Mouse (Mus musculus): ENCODE results near the gene Naga. TPM values are rescaled to one million over a fixed set of nuclear protein-coding genes. Genes with fewer than 3 reads are reported as not detected.

The Naga gene
- polyA plus RNA-seq, 1 experiment from 2014 or later: 24.9 TPM

GRCm38 (mm10) chr15:82342543-82342935 lies 3.8 kb upstream of the Naga start:
- Histone ChIP-seq H3K4me1 (peaks cover 25% of the 10 kb centered on the region), H3K4me2 (replicated peaks) (no peak overlapping the region), H3K36me3 (0 out of 2 replicates have a peak, but pooled peaks cover 4% of the 10 kb centered on the region), H3K9ac (replicated peaks) (no peak overlapping the region), H3K27ac (replicated peaks) (0 out of 2 replicates have a peak overlapping the region, but pooled peaks have one; percentile 46), H3K4me3 (no peak overlapping the region), H3K9me3 (no peaks in the 10 kb centered on the region), H3K27me3 (peaks cover 30% of the 10 kb centered on the region)
- 80% methylated on average over 5 of the region's 5 CpGs for WGBS
- no peak for ATAC-seq (ENCODE audit: low FRiP score, low read depth)

- Histone ChIP-seq H3K4me3 (0 out of 2 replicates have a peak overlapping the region, but pooled peaks have one; percentile 37), H3K9ac (replicated peaks) (peak overlapping the region; percentile 53; the same call in 1 of the 2 replicates), H3K4me1 (peaks cover 24% of the 10 kb centered on the region), H3K4me2 (replicated peaks) (peak overlapping the region; percentile 53; the same call in 1 of the 2 replicates), H3K27me3 (peaks cover 30% of the 10 kb centered on the region), H3K36me3 (no peaks in the 10 kb centered on the region), H3K27ac (replicated peaks) (peak overlapping the region; percentile 46), H3K9me3 (no peaks in the 10 kb centered on the region)
- WGBS: 68% methylated on average over 15 of the region's 15 CpGs
- ATAC-seq (ENCODE audit: low FRiP score, low read depth): no peak
Measured at GRCm38 (mm10) chr15:82341675-82342542, 3.2 kb upstream of the Naga start.

GRCm38 (mm10) chr15:82341036-82341501 lies 2.3 kb upstream of the Naga start:
- no peak for ATAC-seq (ENCODE audit: low FRiP score, low read depth)
- no peaks in the 10 kb centered on the region for H3K9me3 ChIP-seq
- H3K27ac ChIP-seq (replicated peaks): peak overlapping the region; percentile 46
- peak overlapping the region; percentile 37 for H3K4me3 ChIP-seq
- H3K9ac ChIP-seq (replicated peaks): peak overlapping the region; percentile 53
- H3K4me2 ChIP-seq (replicated peaks): peak overlapping the region; percentile 53
- 3% methylated on average over 40 of the region's 40 CpGs for WGBS
- peaks cover 30% of the 10 kb centered on the region for H3K27me3 ChIP-seq
- H3K36me3 ChIP-seq: peaks cover 2% of the 10 kb centered on the region; the same call in 1 of the 2 replicates
- H3K4me1 ChIP-seq: peaks cover 22% of the 10 kb centered on the region

- Histone ChIP-seq H3K4me3 (peak overlapping the region; percentile 37; the same call in 1 of the 2 replicates), H3K9me3 (no peaks in the 10 kb centered on the region), H3K9ac (replicated peaks) (peak overlapping the region; percentile 53), H3K36me3 (peaks cover 7% of the 10 kb centered on the region; the same call in 1 of the 2 replicates), H3K27me3 (peaks cover 30% of the 10 kb centered on the region), H3K4me2 (replicated peaks) (peak overlapping the region; percentile 53), H3K27ac (replicated peaks) (peak overlapping the region; percentile 46; the same call in 1 of the 2 replicates), H3K4me1 (peaks cover 22% of the 10 kb centered on the region)
- no peak for ATAC-seq (ENCODE audit: low FRiP score, low read depth)
- 44% methylated on average over 21 of the region's 21 CpGs for WGBS
Measured at GRCm38 (mm10) chr15:82340414-82341035, 1.8 kb upstream of the Naga start.

- H3K9me3 ChIP-seq: no peaks in the 10 kb centered on the region
- no peak for ATAC-seq (ENCODE audit: low FRiP score, low read depth)
- H3K27ac ChIP-seq (replicated peaks): no peak overlapping the region
- WGBS: 76% methylated on average over 8 of the region's 8 CpGs
- H3K27me3 ChIP-seq: peaks cover 30% of the 10 kb centered on the region
- H3K4me1 ChIP-seq: peaks cover 22% of the 10 kb centered on the region
- H3K4me3 ChIP-seq: no peak overlapping the region
- H3K9ac ChIP-seq (replicated peaks): no peak overlapping the region
- H3K4me2 ChIP-seq (replicated peaks): no peak overlapping the region
- peaks cover 14% of the 10 kb centered on the region for H3K36me3 ChIP-seq
Measured at GRCm38 (mm10) chr15:82339634-82340254, 1.0 kb upstream of the Naga start.

GRCm38 (mm10) chr15:82339150-82339549 lies 425 bp upstream of the Naga start:
- WGBS: 58% methylated on average over 10 of the region's 10 CpGs
- H3K27me3 ChIP-seq: peaks cover 30% of the 10 kb centered on the region
- no peak overlapping the region for H3K27ac ChIP-seq (replicated peaks)
- peak overlapping the region; percentile 55 for H3K4me3 ChIP-seq
- H3K36me3 ChIP-seq: peaks cover 20% of the 10 kb centered on the region
- ATAC-seq (ENCODE audit: low FRiP score, low read depth): no peak
- H3K9ac ChIP-seq (replicated peaks): 0 out of 2 replicates have a peak overlapping the region, but pooled peaks have one; percentile 55
- H3K4me2 ChIP-seq (replicated peaks): peak overlapping the region; percentile 66
- no peaks in the 10 kb centered on the region for H3K9me3 ChIP-seq
- H3K4me1 ChIP-seq: peaks cover 22% of the 10 kb centered on the region

- Histone ChIP-seq H3K4me1 (peaks cover 22% of the 10 kb centered on the region), H3K27me3 (peaks cover 30% of the 10 kb centered on the region), H3K36me3 (peaks cover 23% of the 10 kb centered on the region), H3K9me3 (no peaks in the 10 kb centered on the region), H3K4me2 (replicated peaks) (peak overlapping the region; percentile 66), H3K27ac (replicated peaks) (no peak overlapping the region), H3K9ac (replicated peaks) (peak overlapping the region; percentile 55), H3K4me3 (peak overlapping the region; percentile 55)
- 56% methylated on average over 4 of the region's 4 CpGs for WGBS
- no peak for ATAC-seq (ENCODE audit: low FRiP score, low read depth)
Measured at GRCm38 (mm10) chr15:82337875-82338274, 850 bp downstream of the Naga start.

GRCm38 (mm10) chr15:82336629-82337028 lies 2.1 kb downstream of the Naga start:
- Histone ChIP-seq H3K4me1 (peaks cover 22% of the 10 kb centered on the region), H3K9me3 (no peaks in the 10 kb centered on the region), H3K9ac (replicated peaks) (no peak overlapping the region), H3K27ac (replicated peaks) (no peak overlapping the region), H3K4me2 (replicated peaks) (no peak overlapping the region), H3K27me3 (peaks cover 23% of the 10 kb centered on the region), H3K4me3 (no peak overlapping the region), H3K36me3 (peaks cover 23% of the 10 kb centered on the region)
- WGBS: 80% methylated on average over 12 of the region's 12 CpGs
- no peak for ATAC-seq (ENCODE audit: low FRiP score, low read depth)

GRCm38 (mm10) chr15:82335194-82335593 lies 3.5 kb downstream of the Naga start:
- Histone ChIP-seq H3K4me2 (replicated peaks) (no peak overlapping the region), H3K27ac (replicated peaks) (no peak overlapping the region), H3K4me3 (no peak overlapping the region), H3K36me3 (peaks cover 25% of the 10 kb centered on the region), H3K4me1 (peaks cover 19% of the 10 kb centered on the region), H3K9me3 (no peaks in the 10 kb centered on the region), H3K27me3 (peaks cover 9% of the 10 kb centered on the region), H3K9ac (replicated peaks) (no peak overlapping the region)
- ATAC-seq (ENCODE audit: low FRiP score, low read depth): no peak
- WGBS: 93% methylated on average over 4 of the region's 4 CpGs

GRCm38 (mm10) chr15:82325382-82325781 lies 13.3 kb downstream of the Naga start:
- Histone ChIP-seq H3K4me1 (peaks cover 1% of the 10 kb centered on the region; the same call in 1 of the 2 replicates), H3K9me3 (no peaks in the 10 kb centered on the region), H3K4me2 (replicated peaks) (no peak overlapping the region), H3K36me3 (peaks cover 8% of the 10 kb centered on the region; the same call in 1 of the 2 replicates), H3K4me3 (no peak overlapping the region), H3K9ac (replicated peaks) (no peak overlapping the region), H3K27me3 (no peaks in the 10 kb centered on the region), H3K27ac (replicated peaks) (no peak overlapping the region)
- no peak for ATAC-seq (ENCODE audit: low FRiP score, low read depth)
- WGBS: 84% methylated on average over 2 of the region's 2 CpGs

GRCm38 (mm10) chr15:82322195-82322594 lies 16.5 kb downstream of the Naga start:
- H3K4me2 ChIP-seq (replicated peaks): no peak overlapping the region
- WGBS: 80% methylated on average over 8 of the region's 8 CpGs
- no peak overlapping the region for H3K4me3 ChIP-seq
- no peak overlapping the region for H3K9ac ChIP-seq (replicated peaks)
- no peaks in the 10 kb centered on the region for H3K9me3 ChIP-seq
- H3K27me3 ChIP-seq: no peaks in the 10 kb centered on the region
- no peaks in the 10 kb centered on the region for H3K4me1 ChIP-seq
- ATAC-seq (ENCODE audit: low FRiP score, low read depth): no peak
- no peak overlapping the region for H3K27ac ChIP-seq (replicated peaks)
- no peaks in the 10 kb centered on the region for H3K36me3 ChIP-seq

All from midbrain, embryonic 12.5 days (tissue).